Mouse (Mus musculus) embryonic facial prominence, embryonic 13.5 days (tissue): ENCODE measurements around the gene Ranbp17. TPM values are rescaled to one million over a fixed set of nuclear protein-coding genes. Genes with fewer than 3 reads are reported as not detected.

ENCODE experiments used
- ATAC-seq: fragments of 200-750 bp; cut with Nextera tagmentation; 2 replicates; pipeline ENCODE4 v1.8.0; 2017; ENCODE audit warnings: low read depth; ENCODE audit not compliant: insufficient number of reproducible peaks, insufficient read depth, low FRiP score, low TSS enrichment
- H3K27ac ChIP-seq: fragments of 300-500 bp; sonication (generic); 2 replicates; pipeline ENCODE4 v1.5.1; 2015; ENCODE audit warnings: moderate library complexity, mild to moderate bottlenecking, inconsistent platforms
- H3K27me3 ChIP-seq: fragments of 300-500 bp; sonication (generic); 2 replicates; pipeline ENCODE4 v1.6.1; 2015; ENCODE audit warnings: mild to moderate bottlenecking, inconsistent platforms
- H3K36me3 ChIP-seq: fragments of 300-500 bp; sonication (generic); 2 replicates; pipeline ENCODE4 v1.6.1; 2015; ENCODE audit warnings: mild to moderate bottlenecking, inconsistent platforms
- H3K4me1 ChIP-seq: fragments of 300-500 bp; sonication (generic); 2 replicates; pipeline ENCODE4 v1.6.1; 2015; ENCODE audit warnings: inconsistent platforms
- H3K4me2 ChIP-seq: fragments of 300-500 bp; sonication (generic); 2 replicates; pipeline ENCODE4 v1.6.1; 2015; ENCODE audit warnings: moderate library complexity, mild to moderate bottlenecking, inconsistent platforms
- H3K4me3 ChIP-seq: fragments of 300-500 bp; sonication (generic); 2 replicates; pipeline ENCODE4 v1.5.1; 2015; ENCODE audit warnings: mild to moderate bottlenecking, inconsistent platforms
- H3K9ac ChIP-seq: fragments of 300-500 bp; sonication (generic); 2 replicates; pipeline ENCODE4 v1.6.1; 2015; ENCODE audit warnings: mild to moderate bottlenecking, inconsistent platforms
- H3K9me3 ChIP-seq: fragments of 300-500 bp; sonication (generic); 2 replicates; pipeline ENCODE4 v1.6.1; 2016; ENCODE audit warnings: inconsistent platforms
- WGBS: fragments of 180-500 bp; shearing (Covaris S2); methylation state at CpG from one replicate; pipeline ENCODE4 v1.1.7; 2015; ENCODE audit warnings: mixed read lengths; 5-methylcytosine and 5-hydroxymethylcytosine counted together
- polyA plus RNA-seq: library from polyadenylated mRNA; unstranded; fragments of >200 nt; fragmentation: Nextera tagmentation; extraction: Ambion mirVana; gene quantifications from 2 replicates; pipeline ENCODE4 v1.2.1, GENCODE M21; 2015

Gene Ranbp17
- polyA plus RNA-seq, 1 experiment from 2014 or later: 5.5 TPM

DNA sequence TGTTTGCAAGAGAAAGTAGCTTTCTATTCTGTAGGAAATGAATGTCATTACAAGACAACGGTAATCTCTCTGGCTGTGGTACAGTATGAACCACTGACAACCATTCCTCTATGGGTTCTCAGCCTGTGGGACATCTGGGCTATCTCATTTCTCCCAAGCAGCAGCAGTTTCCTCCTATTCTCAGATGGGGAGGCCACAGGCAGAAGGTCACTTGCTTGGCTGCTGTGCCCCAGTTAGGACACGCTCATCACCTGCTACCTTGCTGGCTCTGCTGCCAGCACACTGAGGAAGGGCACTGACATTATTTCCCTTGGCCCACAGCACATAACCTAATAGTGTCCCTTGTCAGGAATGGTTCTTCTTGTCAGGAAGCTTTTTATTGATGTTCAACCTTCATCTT, 285.4 kb downstream of the Ranbp17 start:
- no peak overlapping the region for H3K4me2 ChIP-seq
- H3K27me3 ChIP-seq: peaks cover 14% of the 10 kb centered on the region; the same call in 1 of the 2 replicates
- no peak overlapping the region for H3K9ac ChIP-seq
- H3K9me3 ChIP-seq: no peaks in the 10 kb centered on the region
- 94% methylated on average over 2 of the region's 2 CpGs for WGBS
- H3K4me3 ChIP-seq: no peak overlapping the region
- no peak for ATAC-seq
- no peaks in the 10 kb centered on the region for H3K4me1 ChIP-seq
- H3K36me3 ChIP-seq: no peaks in the 10 kb centered on the region
- no peak overlapping the region for H3K27ac ChIP-seq

DNA sequence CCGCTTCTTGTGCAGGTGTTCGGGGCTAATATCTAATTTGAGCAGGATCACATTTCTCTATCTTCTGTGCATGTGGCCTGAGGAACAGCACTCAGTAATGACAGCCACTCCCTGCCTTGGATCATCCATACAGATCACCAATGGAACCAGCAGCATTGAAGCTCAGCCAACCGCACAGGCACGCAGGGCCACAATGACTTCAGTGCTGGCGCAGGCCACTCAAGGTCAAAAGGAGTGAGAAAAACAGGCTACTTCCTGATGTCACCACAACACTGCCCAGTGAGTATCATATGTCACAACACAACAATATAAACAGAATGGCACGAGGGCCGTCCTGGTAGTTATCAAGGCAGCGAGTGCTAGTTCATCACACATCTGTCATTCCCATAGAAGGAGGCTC, 287.0 kb downstream of the Ranbp17 start:
- WGBS: 64% methylated on average over 8 of the region's 8 CpGs
- peaks cover 11% of the 10 kb centered on the region for H3K4me1 ChIP-seq
- no peak overlapping the region for H3K4me2 ChIP-seq
- H3K36me3 ChIP-seq: no peaks in the 10 kb centered on the region
- no peak overlapping the region for H3K27ac ChIP-seq
- H3K27me3 ChIP-seq: peaks cover 21% of the 10 kb centered on the region; the same call in 1 of the 2 replicates
- no peaks in the 10 kb centered on the region for H3K9me3 ChIP-seq
- H3K4me3 ChIP-seq: no peak overlapping the region
- H3K9ac ChIP-seq: no peak overlapping the region
- no peak for ATAC-seq

GRCm38 (mm10) chr11:33221566-33222365, 291.8 kb downstream of the Ranbp17 start:
- no peak overlapping the region for H3K27ac ChIP-seq
- peak overlapping the region; percentile 18 for H3K4me2 ChIP-seq
- no peaks in the 10 kb centered on the region for H3K9me3 ChIP-seq
- 38% methylated on average over 10 of the region's 11 CpGs for WGBS
- H3K36me3 ChIP-seq: no peaks in the 10 kb centered on the region
- H3K4me3 ChIP-seq: no peak overlapping the region
- no peak overlapping the region for H3K9ac ChIP-seq
- peaks cover 20% of the 10 kb centered on the region for H3K4me1 ChIP-seq
- H3K27me3 ChIP-seq: peaks cover 36% of the 10 kb centered on the region
- peak; percentile 70 for ATAC-seq

- 51% methylated on average over 7 of the region's 7 CpGs for WGBS
- Histone ChIP-seq H3K27me3 (peaks cover 33% of the 10 kb centered on the region), H3K9ac (no peak overlapping the region), H3K27ac (no peak overlapping the region), H3K4me2 (no peak overlapping the region), H3K4me3 (no peak overlapping the region), H3K36me3 (no peaks in the 10 kb centered on the region), H3K4me1 (peaks cover 20% of the 10 kb centered on the region), H3K9me3 (no peaks in the 10 kb centered on the region)
- ATAC-seq: no peak
Observed at GRCm38 (mm10) chr11:33220763-33221162, 292.8 kb downstream of the Ranbp17 start.

GRCm38 (mm10) chr11:33217384-33218079, 296.0 kb downstream of the Ranbp17 start:
- peaks cover 16% of the 10 kb centered on the region for H3K27me3 ChIP-seq
- WGBS: 69% methylated on average over 8 of the region's 8 CpGs
- peaks cover 19% of the 10 kb centered on the region for H3K4me1 ChIP-seq

GRCm38 (mm10) chr11:33207411-33207810, 306.1 kb downstream of the Ranbp17 start:
- 86% methylated on average over 2 of the region's 2 CpGs for WGBS
- peaks cover 78% of the 10 kb centered on the region for H3K27me3 ChIP-seq
- no peaks in the 10 kb centered on the region for H3K9me3 ChIP-seq
- H3K36me3 ChIP-seq: no peaks in the 10 kb centered on the region
- no peak overlapping the region for H3K4me2 ChIP-seq
- H3K27ac ChIP-seq: no peak overlapping the region
- peaks cover 17% of the 10 kb centered on the region for H3K4me1 ChIP-seq
- ATAC-seq: no peak
- no peak overlapping the region for H3K9ac ChIP-seq
- no peak overlapping the region for H3K4me3 ChIP-seq

More at GRCm38 (mm10) chr11:33217384-33218079, 296.0 kb downstream of the Ranbp17 start:
- no peaks in the 10 kb centered on the region for H3K9me3 ChIP-seq
- H3K4me2 ChIP-seq: no peak overlapping the region
- H3K27ac ChIP-seq: no peak overlapping the region
- H3K36me3 ChIP-seq: no peaks in the 10 kb centered on the region
- H3K4me3 ChIP-seq: no peak overlapping the region
- ATAC-seq: no peak
- H3K9ac ChIP-seq: no peak overlapping the region

GRCm38 (mm10) chr11:33204966-33205365, 308.6 kb downstream of the Ranbp17 start:
- Histone ChIP-seq H3K27me3 (peaks cover 96% of the 10 kb centered on the region), H3K9ac (no peak overlapping the region), H3K4me3 (no peak overlapping the region), H3K4me1 (peaks cover 39% of the 10 kb centered on the region), H3K9me3 (no peaks in the 10 kb centered on the region), H3K36me3 (no peaks in the 10 kb centered on the region), H3K27ac (no peak overlapping the region), H3K4me2 (no peak overlapping the region)
- WGBS: 12% methylated on average over 3 of the region's 3 CpGs
- ATAC-seq: no peak

GRCm38 (mm10) chr11:33204329-33204705, 309.2 kb downstream of the Ranbp17 start:
- no peak for ATAC-seq
- Histone ChIP-seq H3K4me1 (peaks cover 41% of the 10 kb centered on the region), H3K9me3 (no peaks in the 10 kb centered on the region), H3K27me3 (peaks cover 96% of the 10 kb centered on the region), H3K4me3 (peak overlapping the region; percentile 36; the same call in 1 of the 2 replicates), H3K36me3 (no peaks in the 10 kb centered on the region), H3K4me2 (no peak overlapping the region), H3K27ac (no peak overlapping the region), H3K9ac (no peak overlapping the region)
- under 1% methylated on average over 18 of the region's 18 CpGs for WGBS

DNA sequence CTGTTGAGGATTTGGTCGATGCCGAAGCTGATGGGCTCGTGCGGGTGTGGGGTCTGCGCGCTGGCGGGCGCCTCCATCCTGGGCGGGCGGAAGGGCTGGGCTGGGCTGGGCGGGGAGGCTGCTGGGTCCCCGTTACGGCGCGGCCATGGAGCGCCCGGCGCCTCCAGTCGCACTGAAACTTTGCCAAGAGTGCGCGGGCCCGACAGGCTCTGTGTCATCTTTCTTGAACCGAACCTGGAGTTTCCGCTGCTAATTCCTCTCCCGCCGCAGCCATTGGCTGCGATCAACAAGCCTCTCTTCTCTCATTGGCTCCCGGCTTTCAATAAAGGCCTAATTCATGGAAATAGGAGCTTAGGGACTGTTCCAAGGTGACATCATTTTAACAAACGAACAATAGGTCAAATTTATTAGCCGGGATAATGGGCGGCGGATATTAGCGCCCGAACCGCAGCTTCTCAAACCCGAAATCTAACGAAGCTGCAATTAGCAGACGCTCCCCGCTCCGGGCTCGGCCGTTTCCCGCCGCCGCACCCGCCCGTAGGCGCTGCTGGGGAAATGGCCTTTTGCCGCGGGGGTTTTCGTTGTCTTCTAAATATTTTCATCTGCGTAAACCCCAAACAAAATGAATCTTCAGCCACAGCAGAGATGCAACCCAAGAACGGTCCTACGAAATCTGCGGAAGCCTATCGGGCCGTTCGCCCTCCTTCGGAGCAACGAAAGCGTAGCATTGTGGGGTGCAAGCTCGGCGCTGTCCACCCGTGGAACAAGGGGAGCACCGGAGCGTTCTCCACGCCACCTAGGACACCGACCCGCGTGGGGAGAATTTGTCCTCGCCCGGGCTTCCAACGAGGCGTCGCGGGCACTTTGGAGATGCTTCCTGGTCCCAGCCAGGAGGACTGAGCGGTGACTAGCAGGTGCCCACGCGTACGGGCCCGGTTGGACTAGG, 309.9 kb downstream of the Ranbp17 start, which contains the start of gene Tlx3:
TSS of gene Tlx3 (minus strand) at position 207 of the 946 bp plus-strand sequence.
- H3K4me3 ChIP-seq: peak within 1 kb of the TSS; percentile 36
- WGBS: under 1% methylated on average over 79 of the region's 81 CpGs
- H3K4me2 ChIP-seq: peak within 1 kb of the TSS; percentile 58
- peaks cover 41% of the 10 kb centered on the region for H3K4me1 ChIP-seq
- no peaks in the 10 kb centered on the region for H3K36me3 ChIP-seq
- no peak within 1 kb of the TSS for H3K27ac ChIP-seq
- peak; percentile 49; the same call in 1 of the 2 replicates for ATAC-seq
- no peaks in the 10 kb centered on the region for H3K9me3 ChIP-seq
- 0 out of 2 replicates have a peak within 1 kb of the TSS, but pooled peaks have one; percentile 21 for H3K9ac ChIP-seq
- H3K27me3 ChIP-seq: peaks cover 100% of the 10 kb centered on the region

- Histone ChIP-seq H3K4me1 (peaks cover 41% of the 10 kb centered on the region), H3K4me2 (peak overlapping the region; percentile 58), H3K4me3 (peak overlapping the region; percentile 36), H3K27me3 (peaks cover 100% of the 10 kb centered on the region), H3K9ac (0 out of 2 replicates have a peak overlapping the region, but pooled peaks have one; percentile 21), H3K36me3 (no peaks in the 10 kb centered on the region), H3K9me3 (no peaks in the 10 kb centered on the region), H3K27ac (no peak overlapping the region)
- no peak for ATAC-seq
- WGBS: under 1% methylated on average over 47 of the region's 47 CpGs
Observed at GRCm38 (mm10) chr11:33202972-33203371, 310.6 kb downstream of the Ranbp17 start.

GRCm38 (mm10) chr11:33202296-33202695, 311.2 kb downstream of the Ranbp17 start:
- under 1% methylated on average over 33 of the region's 37 CpGs for WGBS
- Histone ChIP-seq H3K4me1 (peaks cover 41% of the 10 kb centered on the region), H3K9ac (no peak overlapping the region), H3K36me3 (no peaks in the 10 kb centered on the region), H3K4me3 (0 out of 2 replicates have a peak overlapping the region, but pooled peaks have one; percentile 38), H3K27ac (no peak overlapping the region), H3K9me3 (peaks cover 5% of the 10 kb centered on the region; the same call in 1 of the 2 replicates), H3K27me3 (peaks cover 100% of the 10 kb centered on the region), H3K4me2 (peak overlapping the region; percentile 58; the same call in 1 of the 2 replicates)
- no peak for ATAC-seq
